Mouse (Mus musculus) layer of hippocampus, adult 9-11 months (tissue): ENCODE results near the gene Patl1.
"Not testable (repeated sequence)": the region's sequence is repeated elsewhere in the genome, so short reads cannot be mapped to it uniquely, and the experiment has no call there.

Experiments used
- DNase-seq: peaks from one replicate; pipeline ENCODE4 v3.0.0; 2022

Gene Patl1

GRCm38 (mm10) chr19:11969155-11970050 is 57.2 kb downstream of the Patl1 start:
- DNase-seq = no peak

GRCm38 (mm10) chr19:11973511-11974222 is 61.5 kb downstream of the Patl1 start:
- no peak for DNase-seq

- no peak for DNase-seq
Observed at GRCm38 (mm10) chr19:11974223-11974540, 62.0 kb downstream of the Patl1 start.

- DNase-seq = no peak
Observed at GRCm38 (mm10) chr19:11975683-11976082, 63.5 kb downstream of the Patl1 start.

- DNase-seq = no peak
Observed at GRCm38 (mm10) chr19:11977363-11977762, 65.2 kb downstream of the Patl1 start.

GRCm38 (mm10) chr19:11980471-11980870 is 68.3 kb downstream of the Patl1 start:
- DNase-seq = no peak

GRCm38 (mm10) chr19:11984614-11985013 is 72.4 kb downstream of the Patl1 start:
- DNase-seq = not testable (repeated sequence)

- DNase-seq = no peak
Observed at GRCm38 (mm10) chr19:11987841-11988240, 75.6 kb downstream of the Patl1 start.

GRCm38 (mm10) chr19:11989334-11989733 is 77.1 kb downstream of the Patl1 start:
- no peak for DNase-seq

GRCm38 (mm10) chr19:11992034-11992433 is 79.8 kb downstream of the Patl1 start:
- DNase-seq = peak; percentile 32

GRCm38 (mm10) chr19:11992441-11993029 is 80.3 kb downstream of the Patl1 start:
- no peak for DNase-seq
